Mouse (Mus musculus): Measurements from ENCODE around the gene Tpst2. TPM values are rescaled to one million over a fixed set of nuclear protein-coding genes. Genes with fewer than 3 reads are reported as not detected.
A peak's percentile ranks its signal among the peaks of the same experiment; 100 is the strongest.

Gene Tpst2
- polyA plus RNA-seq, 1 experiment from 2014 or later: 57.7 TPM

DNA sequence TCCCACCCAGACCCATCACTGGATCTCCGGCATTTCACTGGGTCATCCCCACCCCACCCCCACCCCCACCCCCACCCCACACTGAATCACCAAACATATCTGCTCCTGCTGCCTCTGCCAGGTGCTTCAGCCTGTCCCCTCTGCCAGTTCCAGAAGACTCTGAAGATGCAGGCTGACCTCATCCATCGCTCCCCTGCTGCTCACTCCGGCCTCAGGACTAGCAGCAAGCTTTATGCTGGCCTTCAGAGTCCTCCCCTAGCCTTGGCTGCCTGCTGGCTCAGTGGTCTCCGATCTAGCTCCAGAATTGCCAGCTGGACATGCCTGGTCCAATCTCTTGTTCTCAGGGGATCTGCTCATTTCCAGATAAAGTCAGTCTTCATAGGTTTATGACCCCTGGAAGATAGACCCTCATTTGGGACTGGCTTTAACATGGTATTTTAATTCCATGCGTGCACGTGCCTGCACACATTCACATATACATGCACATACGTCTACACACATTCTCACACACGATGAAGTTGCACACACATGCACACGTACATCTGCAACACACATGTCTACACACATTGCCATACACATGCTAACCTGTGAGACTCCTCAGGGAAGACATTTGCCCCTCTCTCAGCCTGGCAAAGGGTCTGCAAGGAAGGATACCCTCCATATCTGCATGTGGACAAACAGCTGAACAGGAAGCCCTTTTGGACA, 38.5 kb upstream of the Tpst2 start:
- no peak for TF ChIP-seq CTCF (IDR thresholded peaks at IDR 0.05; ENCODE audit: low read depth)
- Histone ChIP-seq H3K27me3 (ENCODE audit: insufficient read depth, low read length) (no peaks in the 10 kb centered on the region; the same call in 1 of the 2 replicates), H3K9me3 (ENCODE audit: low read depth, low read length) (no peaks in the 10 kb centered on the region), H3K4me2 (no peak overlapping the region), H3K36me3 (ENCODE audit: insufficient read depth) (no peaks in the 10 kb centered on the region), H3K4me3 (ENCODE audit: low read depth, low read length) (no peak overlapping the region), H3K27ac (ENCODE audit: low read depth) (no peak overlapping the region), H3K4me1 (ENCODE audit: insufficient read depth) (no peaks in the 10 kb centered on the region), H3K9ac (no peak overlapping the region)
- DNase-seq (no peak), ATAC-seq (ENCODE audit: insufficient read depth) (no peak)
- 50% methylated on average over 9 of the region's 9 CpGs for WGBS

DNA sequence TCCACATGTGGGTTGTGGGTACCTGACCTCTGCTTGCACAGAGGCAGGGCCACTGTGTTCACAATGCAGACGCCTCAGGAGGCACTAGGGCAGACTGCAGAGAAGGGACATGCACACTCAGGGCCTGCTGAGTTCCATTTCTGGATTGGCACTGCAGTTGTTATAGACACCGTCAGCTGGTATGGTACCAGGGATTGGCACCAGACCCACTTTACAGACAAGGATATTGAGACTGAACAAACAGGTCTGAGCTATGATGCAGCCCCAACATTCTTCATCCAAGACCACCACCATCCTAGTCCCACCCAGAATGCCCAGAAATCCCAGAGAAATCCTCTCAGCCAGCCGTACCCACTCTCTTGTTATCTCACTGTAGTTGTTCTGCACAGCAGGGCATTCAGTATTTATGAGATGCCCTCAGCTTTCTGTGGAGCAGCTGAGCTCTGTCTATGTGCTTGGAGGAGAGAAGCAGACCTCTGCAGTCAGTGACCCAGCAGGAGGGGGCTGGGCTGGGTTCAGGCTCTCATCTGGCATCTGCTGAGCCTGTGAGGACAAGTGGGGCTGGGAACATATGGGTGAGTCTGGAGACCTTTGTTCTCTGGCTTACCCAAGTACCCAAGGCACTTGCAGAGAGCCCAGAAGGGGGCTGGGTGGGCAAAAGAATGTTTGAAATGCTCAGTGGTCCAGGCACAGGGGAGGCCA, 37.6 kb upstream of the Tpst2 start:
- no peak overlapping the region for H3K27ac ChIP-seq (ENCODE audit: low read depth)

DNA sequence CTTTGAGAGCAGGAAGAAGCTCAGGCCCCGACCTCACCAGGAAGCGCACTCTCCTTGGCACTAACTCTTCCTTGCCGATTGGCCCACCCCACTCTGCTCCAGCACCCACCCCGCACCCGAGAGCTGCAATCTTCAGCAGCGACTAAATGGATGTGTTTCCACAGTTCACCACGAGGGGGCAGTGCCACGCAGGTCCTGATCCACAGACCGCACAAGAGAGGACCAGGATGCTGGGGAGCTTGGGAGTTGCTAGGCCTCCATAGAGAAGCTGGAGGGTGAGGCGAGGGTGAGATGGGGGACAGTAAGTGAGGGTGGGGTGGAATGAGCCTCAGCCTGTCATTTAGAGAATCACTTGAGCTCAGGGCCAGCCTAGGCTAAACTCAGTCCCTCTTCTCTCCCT, 35.7 kb upstream of the Tpst2 start:
- Histone ChIP-seq H3K36me3 (ENCODE audit: insufficient read depth) (no peaks in the 10 kb centered on the region), H3K9me3 (ENCODE audit: low read depth, low read length) (no peaks in the 10 kb centered on the region), H3K27me3 (ENCODE audit: insufficient read depth, low read length) (no peaks in the 10 kb centered on the region; the same call in 1 of the 2 replicates), H3K4me2 (peak overlapping the region; percentile 27; the same call in 1 of the 2 replicates), H3K4me3 (ENCODE audit: low read depth, low read length) (no peak overlapping the region), H3K4me1 (ENCODE audit: insufficient read depth) (no peaks in the 10 kb centered on the region), H3K27ac (ENCODE audit: low read depth) (no peak overlapping the region), H3K9ac (no peak overlapping the region)
- peak; percentile 97 for TF ChIP-seq CTCF (IDR thresholded peaks at IDR 0.05; ENCODE audit: low read depth)
- peak; percentile 69 for ATAC-seq (ENCODE audit: insufficient read depth)
- peak; percentile 94 for DNase-seq
- WGBS: under 1% methylated on average over 10 of the region's 10 CpGs

More for the DNA sequence above, 37.6 kb upstream of the Tpst2 start:
- Histone ChIP-seq H3K9ac (no peak overlapping the region), H3K4me3 (ENCODE audit: low read depth, low read length) (no peak overlapping the region), H3K4me1 (ENCODE audit: insufficient read depth) (no peaks in the 10 kb centered on the region), H3K4me2 (no peak overlapping the region), H3K27me3 (ENCODE audit: insufficient read depth, low read length) (no peaks in the 10 kb centered on the region; the same call in 1 of the 2 replicates), H3K9me3 (ENCODE audit: low read depth, low read length) (no peaks in the 10 kb centered on the region), H3K36me3 (ENCODE audit: insufficient read depth) (no peaks in the 10 kb centered on the region)
- ATAC-seq (ENCODE audit: insufficient read depth) (no peak), DNase-seq (no peak)
- WGBS: 58% methylated on average over 3 of the region's 3 CpGs
- no peak for TF ChIP-seq CTCF (IDR thresholded peaks at IDR 0.05; ENCODE audit: low read depth)

DNA sequence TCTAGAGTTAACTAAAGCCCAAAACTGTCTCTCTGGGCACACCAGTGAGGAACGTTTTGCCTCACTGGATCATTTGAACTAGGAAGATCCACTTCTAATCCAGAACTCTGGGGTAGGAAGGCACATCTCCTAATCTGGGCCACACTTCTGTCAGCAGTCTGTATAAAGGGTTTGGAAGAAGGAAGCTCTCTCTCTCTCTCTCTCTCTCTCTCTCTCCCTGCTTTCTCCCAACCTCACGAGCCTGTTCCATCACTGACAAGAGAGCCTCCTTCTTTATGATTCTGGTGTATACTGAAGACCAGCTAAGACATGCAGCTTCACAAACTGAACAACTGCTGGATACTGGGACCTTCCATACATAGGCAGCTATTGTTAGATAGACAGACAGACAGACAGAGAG, 34.6 kb upstream of the Tpst2 start:
- H3K27me3 ChIP-seq (ENCODE audit: insufficient read depth, low read length): no peaks in the 10 kb centered on the region; the same call in 1 of the 2 replicates
- H3K9ac ChIP-seq: no peak overlapping the region
- DNase-seq (no peak), ATAC-seq (ENCODE audit: insufficient read depth) (no peak)
- H3K4me1 ChIP-seq (ENCODE audit: insufficient read depth): no peaks in the 10 kb centered on the region
- 72% methylated on average over 2 of the region's 2 CpGs for WGBS
- no peak overlapping the region for H3K4me2 ChIP-seq
- no peak for TF ChIP-seq CTCF (IDR thresholded peaks at IDR 0.05; ENCODE audit: low read depth)
- H3K4me3 ChIP-seq (ENCODE audit: low read depth, low read length): no peak overlapping the region
- no peaks in the 10 kb centered on the region for H3K36me3 ChIP-seq (ENCODE audit: insufficient read depth)
- H3K27ac ChIP-seq (ENCODE audit: low read depth): no peak overlapping the region
- no peaks in the 10 kb centered on the region for H3K9me3 ChIP-seq (ENCODE audit: low read depth, low read length)

DNA sequence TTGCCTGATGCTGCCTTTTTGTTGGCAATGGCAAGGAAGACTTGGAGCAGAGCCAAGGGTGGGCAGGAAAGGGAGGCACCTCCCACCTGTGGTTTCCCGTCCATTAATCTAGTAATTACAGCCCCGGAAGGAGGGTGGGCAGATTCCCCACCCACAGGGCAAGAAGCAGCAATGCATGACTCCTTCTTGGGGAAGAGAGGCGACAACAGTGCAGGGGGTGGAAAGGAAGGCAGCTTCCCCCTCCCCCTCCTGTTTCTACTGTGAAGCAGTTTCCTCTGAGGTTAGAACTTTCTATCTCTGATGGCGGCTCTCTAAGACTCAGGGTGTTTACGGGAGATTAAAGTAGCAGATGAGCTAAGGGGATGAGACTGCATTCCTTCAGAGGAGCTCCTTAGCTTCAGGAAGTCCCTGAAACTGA, 34.1 kb upstream of the Tpst2 start:
- Histone ChIP-seq H3K9me3 (ENCODE audit: low read depth, low read length) (no peaks in the 10 kb centered on the region), H3K4me1 (ENCODE audit: insufficient read depth) (no peaks in the 10 kb centered on the region), H3K4me3 (ENCODE audit: low read depth, low read length) (no peak overlapping the region), H3K4me2 (no peak overlapping the region), H3K27ac (ENCODE audit: low read depth) (0 out of 2 replicates have a peak overlapping the region, but pooled peaks have one; percentile 37), H3K27me3 (ENCODE audit: insufficient read depth, low read length) (no peaks in the 10 kb centered on the region; the same call in 1 of the 2 replicates), H3K9ac (no peak overlapping the region), H3K36me3 (ENCODE audit: insufficient read depth) (no peaks in the 10 kb centered on the region)
- no peak for TF ChIP-seq CTCF (IDR thresholded peaks at IDR 0.05; ENCODE audit: low read depth)
- ATAC-seq (ENCODE audit: insufficient read depth): no peak
- peak; percentile 63 for DNase-seq
- 56% methylated on average over 5 of the region's 5 CpGs for WGBS

DNA sequence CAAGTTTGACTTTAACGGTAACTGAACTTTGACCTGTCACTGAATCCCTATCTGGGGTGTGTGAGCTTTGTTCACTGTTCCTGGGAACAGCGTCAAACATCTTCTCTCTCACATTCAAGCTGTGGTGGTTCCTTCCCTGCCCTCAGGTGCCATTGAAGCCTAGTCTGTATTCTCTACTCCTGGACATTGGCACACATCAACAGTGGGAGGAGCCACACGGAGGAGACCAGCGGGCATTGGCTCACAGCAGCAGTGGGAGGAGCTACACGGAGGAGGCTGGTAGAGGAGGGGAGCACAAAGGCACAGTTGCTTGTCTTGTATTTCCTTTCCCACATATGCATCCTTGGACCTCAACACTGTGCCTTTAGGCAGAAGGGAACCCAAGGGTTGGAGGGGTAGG, 33.5 kb upstream of the Tpst2 start:
- DNase-seq (no peak), ATAC-seq (ENCODE audit: insufficient read depth) (no peak)
- no peaks in the 10 kb centered on the region for H3K9me3 ChIP-seq (ENCODE audit: low read depth, low read length)
- no peak overlapping the region for H3K4me2 ChIP-seq
- TF ChIP-seq CTCF (IDR thresholded peaks at IDR 0.05; ENCODE audit: low read depth): no peak
- no peaks in the 10 kb centered on the region for H3K27me3 ChIP-seq (ENCODE audit: insufficient read depth, low read length)
- H3K9ac ChIP-seq: no peak overlapping the region
- 50% methylated on average over 5 of the region's 5 CpGs for WGBS
- H3K27ac ChIP-seq (ENCODE audit: low read depth): no peak overlapping the region
- no peaks in the 10 kb centered on the region for H3K4me1 ChIP-seq (ENCODE audit: insufficient read depth)
- H3K36me3 ChIP-seq (ENCODE audit: insufficient read depth): no peaks in the 10 kb centered on the region
- H3K4me3 ChIP-seq (ENCODE audit: low read depth, low read length): no peak overlapping the region

DNA sequence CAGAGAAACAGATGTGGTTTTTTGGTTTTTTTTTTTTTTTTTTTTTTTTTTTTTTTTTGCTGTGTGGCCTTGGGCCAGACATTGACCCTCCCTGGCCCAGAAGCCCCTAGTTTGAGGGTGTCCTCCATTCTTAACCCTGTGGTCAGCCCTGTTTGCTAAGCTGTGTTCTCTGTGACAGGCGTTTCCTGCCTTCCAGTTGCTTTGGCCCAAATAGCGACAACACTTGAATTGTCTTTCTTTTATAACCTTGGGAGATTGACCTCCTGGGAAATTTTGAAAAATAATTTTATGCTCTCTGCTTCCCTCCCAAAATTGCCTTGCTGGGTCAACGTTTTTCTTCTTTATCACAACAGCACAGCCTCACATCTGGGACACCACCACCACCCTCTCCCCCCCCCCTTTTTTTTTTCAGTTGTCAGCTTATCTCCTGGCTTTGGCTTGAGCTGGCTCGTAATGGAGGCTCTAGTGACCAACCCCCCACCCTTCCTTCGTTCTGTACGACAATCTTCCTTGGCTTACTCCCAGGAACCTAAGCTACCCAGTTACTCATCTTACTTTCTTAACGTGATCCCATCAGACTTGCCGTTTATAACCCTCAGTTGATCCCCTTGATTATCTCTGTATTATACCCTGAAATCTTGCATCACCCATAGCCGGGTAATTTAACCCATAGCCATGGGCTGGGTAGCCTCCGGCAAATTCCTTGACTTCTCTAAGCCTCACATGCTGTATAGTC, 32.8 kb upstream of the Tpst2 start:
- Histone ChIP-seq H3K9ac (no peak overlapping the region), H3K4me1 (ENCODE audit: insufficient read depth) (no peaks in the 10 kb centered on the region), H3K4me2 (no peak overlapping the region), H3K36me3 (ENCODE audit: insufficient read depth) (no peaks in the 10 kb centered on the region), H3K27ac (ENCODE audit: low read depth) (no peak overlapping the region), H3K9me3 (ENCODE audit: low read depth, low read length) (no peaks in the 10 kb centered on the region), H3K27me3 (ENCODE audit: insufficient read depth, low read length) (no peaks in the 10 kb centered on the region), H3K4me3 (ENCODE audit: low read depth, low read length) (no peak overlapping the region)
- DNase-seq (no peak), ATAC-seq (ENCODE audit: insufficient read depth) (no peak)
- TF ChIP-seq CTCF (IDR thresholded peaks at IDR 0.05; ENCODE audit: low read depth): no peak
- 45% methylated on average over 10 of the region's 10 CpGs for WGBS

Measured in lung, embryonic 14.5 days (tissue).